Mouse (Mus musculus): ENCODE measurements around the gene Mrgprd. TPM values are rescaled to one million over a fixed set of nuclear protein-coding genes. Genes with fewer than 3 reads are reported as not detected.
A peak's percentile ranks its signal among the peaks of the same experiment; 100 is the strongest.

Mrgprd gene
- polyA plus RNA-seq, 1 experiment from 2014 or later, result not detected

DNA sequence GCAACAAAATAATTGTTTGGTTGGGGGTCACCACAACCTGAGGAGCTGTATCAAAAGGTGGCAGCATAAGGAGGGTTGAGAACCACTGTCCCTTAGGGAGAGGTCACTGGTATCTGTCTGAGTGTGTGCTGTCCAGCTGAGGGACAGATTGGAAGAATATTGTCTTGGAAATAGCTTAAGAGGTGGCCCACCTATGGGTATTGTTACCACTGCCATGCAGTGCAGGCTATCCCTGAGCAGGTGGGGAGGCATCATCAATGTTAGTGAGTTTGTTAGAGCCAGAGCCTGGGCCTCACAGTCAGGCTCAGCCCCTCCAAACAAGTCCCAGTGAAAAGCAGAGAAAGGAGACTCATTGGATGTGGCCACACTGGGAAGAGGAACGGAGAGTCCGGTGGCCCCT lies 22.8 kb upstream of the Mrgprd start:
- no peak overlapping the region for H3K27ac ChIP-seq
- no peak overlapping the region for H3K9ac ChIP-seq (replicated peaks)
- no peaks in the 10 kb centered on the region for H3K9me3 ChIP-seq
- no peak for ATAC-seq
- H3K4me3 ChIP-seq (replicated peaks), result no peak overlapping the region
- no peaks in the 10 kb centered on the region for H3K36me3 ChIP-seq
- H3K4me2 ChIP-seq (replicated peaks), result no peak overlapping the region
- WGBS, result 96% methylated on average over 2 of the region's 2 CpGs
- H3K4me1 ChIP-seq (replicated peaks), result no peaks in the 10 kb centered on the region
- no peaks in the 10 kb centered on the region for H3K27me3 ChIP-seq

DNA sequence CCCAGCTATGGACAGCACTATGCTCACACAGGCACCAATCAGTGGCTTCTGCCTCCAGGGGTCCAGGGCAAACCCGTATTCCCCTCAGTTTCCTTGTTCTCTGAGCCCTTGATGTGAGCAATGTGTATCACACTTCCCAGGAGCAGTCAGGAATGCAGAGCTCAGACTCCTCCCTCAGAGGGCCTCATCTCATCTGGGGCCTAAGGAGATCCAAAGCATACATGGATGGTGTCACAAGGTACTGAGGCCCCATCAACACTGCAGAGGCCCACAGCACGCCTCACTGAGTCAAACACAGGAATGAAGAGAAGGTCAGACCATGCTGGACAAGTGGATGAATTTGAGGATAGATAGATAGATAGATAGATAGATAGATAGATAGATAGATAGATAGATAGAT lies 21.9 kb upstream of the Mrgprd start:
- no peak for ATAC-seq

DNA sequence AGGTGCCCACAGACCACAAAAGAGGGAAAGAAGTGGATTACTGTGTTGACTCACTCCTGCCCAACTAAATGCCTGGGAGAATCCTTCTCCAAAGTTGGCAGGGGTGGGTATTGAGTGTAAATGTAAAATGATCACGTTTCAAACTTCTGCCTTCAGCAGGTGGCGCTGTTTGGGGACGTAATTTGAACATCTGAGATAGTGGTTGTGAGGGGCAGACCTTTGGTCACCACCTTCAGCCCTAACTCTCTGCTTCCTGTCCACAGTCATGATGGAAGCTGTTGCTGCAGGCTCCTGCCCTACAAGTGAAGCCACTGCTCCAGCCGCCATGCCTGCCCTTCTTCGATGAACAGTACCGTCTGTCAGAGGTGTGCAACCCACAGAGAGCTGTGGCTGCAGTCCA lies 20.8 kb upstream of the Mrgprd start:
- H3K27ac ChIP-seq, result no peak overlapping the region
- H3K4me1 ChIP-seq (replicated peaks), result no peaks in the 10 kb centered on the region
- no peaks in the 10 kb centered on the region for H3K9me3 ChIP-seq
- no peak overlapping the region for H3K4me3 ChIP-seq (replicated peaks)
- ATAC-seq, result no peak
- no peaks in the 10 kb centered on the region for H3K27me3 ChIP-seq
- no peak overlapping the region for H3K4me2 ChIP-seq (replicated peaks)
- H3K9ac ChIP-seq (replicated peaks), result no peak overlapping the region
- 38% methylated on average over 6 of the region's 6 CpGs for WGBS
- H3K36me3 ChIP-seq, result no peaks in the 10 kb centered on the region

More for the DNA sequence above, 21.9 kb upstream of the Mrgprd start:
- H3K9me3 ChIP-seq, result no peaks in the 10 kb centered on the region
- no peaks in the 10 kb centered on the region for H3K4me1 ChIP-seq (replicated peaks)
- H3K27ac ChIP-seq, result no peak overlapping the region
- H3K4me3 ChIP-seq (replicated peaks), result no peak overlapping the region
- no peaks in the 10 kb centered on the region for H3K27me3 ChIP-seq
- H3K9ac ChIP-seq (replicated peaks), result no peak overlapping the region
- WGBS, result 66% methylated on average over 2 of the region's 2 CpGs
- no peak overlapping the region for H3K4me2 ChIP-seq (replicated peaks)
- H3K36me3 ChIP-seq, result no peaks in the 10 kb centered on the region

DNA sequence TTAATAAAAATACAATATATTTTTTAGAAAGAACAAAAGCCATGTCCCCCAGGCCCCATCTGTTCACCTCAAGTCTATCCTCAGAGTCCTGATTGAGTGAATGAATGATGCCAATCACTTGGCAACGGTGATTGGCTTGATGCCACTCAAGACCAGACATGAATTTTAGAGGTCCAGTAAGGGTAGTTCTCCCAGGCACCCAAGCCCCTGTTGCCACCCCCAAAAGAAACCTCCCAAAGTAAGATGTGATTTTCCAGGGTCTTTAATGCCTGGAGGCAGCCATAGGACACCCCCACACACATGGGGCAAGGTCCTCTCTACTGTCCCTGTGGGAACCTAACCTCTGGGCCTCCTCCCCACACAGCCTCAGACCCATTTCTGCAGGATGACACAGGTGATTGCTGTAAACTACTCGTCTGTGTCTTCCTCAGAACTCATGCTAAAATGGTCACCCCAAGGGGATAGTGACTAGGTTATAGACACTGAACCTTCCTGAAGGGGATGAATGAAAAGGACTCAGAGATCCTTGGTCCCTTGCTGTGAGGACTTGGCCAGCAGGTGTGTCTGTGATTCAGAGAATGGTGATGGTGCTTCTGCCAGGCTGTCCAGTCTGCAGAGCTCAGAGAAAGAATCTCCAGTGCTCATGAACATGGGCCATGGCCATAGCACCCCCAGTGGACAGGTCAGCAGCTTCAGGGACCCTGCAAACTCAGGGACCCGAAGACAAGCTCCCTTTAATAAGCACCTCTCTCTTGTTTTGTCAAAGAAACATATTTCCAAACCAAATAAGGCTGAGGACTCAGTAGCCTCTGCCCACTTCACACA lies 15.8 kb upstream of the Mrgprd start:
- Histone ChIP-seq H3K4me3 (replicated peaks) (no peak overlapping the region), H3K36me3 (no peaks in the 10 kb centered on the region), H3K27ac (no peak overlapping the region), H3K4me2 (replicated peaks) (no peak overlapping the region), H3K27me3 (0 out of 2 replicates have a peak, but pooled peaks cover 5% of the 10 kb centered on the region), H3K9me3 (no peaks in the 10 kb centered on the region), H3K9ac (replicated peaks) (no peak overlapping the region), H3K4me1 (replicated peaks) (peaks cover 16% of the 10 kb centered on the region)
- WGBS, result 60% methylated on average over 3 of the region's 3 CpGs
- ATAC-seq, result no peak

DNA sequence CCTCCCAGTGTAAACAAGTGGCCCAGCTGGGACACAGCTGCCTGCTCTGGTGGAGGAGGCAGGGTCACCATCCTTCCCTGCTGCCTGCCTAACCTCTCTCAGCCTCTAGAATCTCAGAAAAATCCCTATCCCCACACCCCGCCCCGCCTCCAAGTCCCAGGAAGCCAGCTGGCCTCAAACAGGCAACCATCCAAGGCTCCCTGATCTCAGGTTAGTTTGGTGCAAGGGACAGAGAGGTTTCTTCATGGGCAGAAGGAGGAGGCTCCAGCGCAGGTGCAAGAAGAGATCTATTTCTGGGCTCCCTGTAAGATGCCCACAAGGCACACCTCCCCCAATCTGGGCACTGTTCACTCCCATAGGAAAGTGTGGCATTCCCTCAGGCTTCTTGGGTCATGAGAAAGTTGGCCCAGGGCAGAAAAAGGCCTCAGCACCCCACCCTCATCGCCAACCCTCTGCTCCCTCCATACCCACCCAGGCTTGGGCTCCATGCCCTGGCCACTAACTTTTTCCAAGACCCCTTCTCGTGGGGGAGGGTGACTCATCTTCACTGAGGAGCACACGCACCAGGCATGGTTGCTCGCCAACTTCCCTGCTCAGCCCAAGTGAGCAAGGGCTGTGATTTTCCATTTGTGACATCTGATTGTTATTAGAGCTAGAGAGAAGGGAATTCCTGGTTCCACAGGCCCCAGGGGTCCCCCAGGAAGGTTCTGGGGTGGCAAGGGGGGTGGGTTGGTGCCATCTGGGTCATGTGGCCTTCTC lies 14.9 kb upstream of the Mrgprd start:
- ATAC-seq, result no peak
- 67% methylated on average over 7 of the region's 7 CpGs for WGBS
- H3K4me1 ChIP-seq (replicated peaks), result peaks cover 16% of the 10 kb centered on the region
- H3K4me2 ChIP-seq (replicated peaks), result no peak overlapping the region
- no peak overlapping the region for H3K9ac ChIP-seq (replicated peaks)
- H3K9me3 ChIP-seq, result no peaks in the 10 kb centered on the region
- no peaks in the 10 kb centered on the region for H3K36me3 ChIP-seq
- 0 out of 2 replicates have a peak, but pooled peaks cover 5% of the 10 kb centered on the region for H3K27me3 ChIP-seq
- H3K27ac ChIP-seq, result no peak overlapping the region
- no peak overlapping the region for H3K4me3 ChIP-seq (replicated peaks)

DNA sequence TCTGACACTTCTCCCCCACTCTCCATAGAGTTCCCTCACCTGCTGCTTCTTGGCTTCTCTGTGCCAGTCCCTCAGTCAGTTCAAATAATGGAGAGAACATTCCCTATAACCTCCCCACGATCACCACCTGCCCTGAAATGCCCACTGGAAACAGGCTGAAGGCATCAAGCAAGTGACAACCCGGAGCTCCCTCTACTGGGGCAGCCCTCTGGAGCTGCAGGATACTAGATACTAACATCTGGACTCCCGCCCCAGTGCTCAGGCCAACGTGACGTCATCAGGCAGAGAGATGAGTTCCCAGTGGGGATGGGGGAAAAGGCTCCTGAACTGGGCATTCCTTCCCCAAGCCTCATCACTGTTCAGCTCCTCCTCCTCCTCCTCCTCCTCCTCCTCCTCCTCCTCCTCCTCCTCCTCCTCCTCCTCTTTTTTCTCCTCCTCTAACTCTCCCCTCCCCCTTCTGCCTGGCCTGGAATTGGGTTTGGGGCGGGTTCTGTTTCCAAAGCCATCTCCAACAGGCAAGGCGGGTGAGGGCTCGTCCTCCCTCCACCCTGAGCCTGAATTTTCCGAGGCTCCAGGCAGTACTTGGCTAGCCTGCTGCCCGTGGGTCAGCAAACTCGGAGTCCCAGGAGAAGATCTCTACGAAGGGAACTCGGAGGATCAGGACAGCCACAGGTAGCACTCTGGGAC lies 14.2 kb upstream of the Mrgprd start, which contains the start of gene Mrgprf:
Gene Mrgprf, plus strand, starts transcription at position 508 of the 687 bp plus-strand sequence.
- no peaks in the 10 kb centered on the region for H3K9me3 ChIP-seq
- peaks cover 16% of the 10 kb centered on the region for H3K4me1 ChIP-seq (replicated peaks)
- 0 out of 2 replicates have a peak, but pooled peaks cover 5% of the 10 kb centered on the region for H3K27me3 ChIP-seq
- no peak within 1 kb of the TSS for H3K27ac ChIP-seq
- no peak within 1 kb of the TSS for H3K4me2 ChIP-seq (replicated peaks)
- no peak within 1 kb of the TSS for H3K4me3 ChIP-seq (replicated peaks)
- H3K9ac ChIP-seq (replicated peaks), result no peak within 1 kb of the TSS
- WGBS, result 39% methylated on average over 12 of the region's 13 CpGs
- no peaks in the 10 kb centered on the region for H3K36me3 ChIP-seq
- ATAC-seq, result no peak

DNA sequence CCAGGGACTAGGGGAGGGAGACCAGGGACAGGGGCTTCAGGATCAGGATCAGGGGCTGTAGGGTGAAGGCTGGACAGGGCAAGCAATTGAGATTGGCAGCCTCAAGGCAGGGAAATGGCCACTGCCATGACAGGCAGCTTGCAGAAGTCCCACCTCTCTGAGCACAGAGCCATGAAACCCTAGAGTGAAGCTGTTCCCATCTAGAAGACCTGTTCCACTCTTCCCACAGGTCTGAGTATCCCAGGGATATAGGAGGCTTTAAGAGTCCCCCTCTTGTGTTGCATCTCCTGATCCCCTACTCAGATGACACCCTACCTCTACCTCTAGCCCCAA lies 13.7 kb upstream of the Mrgprd start:
- Histone ChIP-seq H3K4me2 (replicated peaks) (no peak overlapping the region), H3K9me3 (no peaks in the 10 kb centered on the region), H3K4me1 (replicated peaks) (peaks cover 16% of the 10 kb centered on the region), H3K27ac (no peak overlapping the region), H3K27me3 (0 out of 2 replicates have a peak, but pooled peaks cover 5% of the 10 kb centered on the region), H3K9ac (replicated peaks) (no peak overlapping the region), H3K4me3 (replicated peaks) (no peak overlapping the region), H3K36me3 (no peaks in the 10 kb centered on the region)
- no peak for ATAC-seq

DNA sequence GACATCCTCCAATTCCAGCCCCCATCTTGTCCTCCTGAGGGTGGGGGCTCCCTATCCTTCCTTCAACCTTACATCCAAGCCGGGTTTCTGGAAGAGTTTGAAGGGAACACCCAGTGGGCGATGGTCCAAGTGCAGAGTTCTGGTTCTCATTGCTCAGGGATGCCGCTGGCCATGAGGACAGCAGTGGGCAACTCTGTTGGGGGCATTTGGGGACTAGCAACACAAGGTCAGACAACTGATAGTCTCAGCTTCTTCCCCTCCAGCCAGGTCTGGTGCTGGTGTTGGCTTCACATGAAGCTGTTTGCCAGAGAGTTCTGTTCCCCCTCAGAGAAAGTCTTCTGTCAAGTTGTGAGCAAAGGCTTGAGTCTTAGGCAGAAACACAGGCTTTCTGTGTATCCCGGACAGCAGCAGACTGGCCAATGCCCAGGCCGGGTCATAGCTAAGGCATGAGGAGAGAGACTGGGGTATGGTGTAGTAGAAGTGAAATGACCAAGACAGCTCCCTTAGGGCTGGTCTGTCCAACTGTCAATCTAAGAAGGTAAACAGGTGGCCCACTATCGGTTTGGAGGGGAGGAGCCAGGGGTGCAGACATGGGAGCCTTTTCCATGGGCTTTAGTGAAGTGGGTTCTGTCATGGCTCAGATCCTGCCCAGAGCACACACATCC lies 13.2 kb upstream of the Mrgprd start:
- 92% methylated on average over 6 of the region's 6 CpGs for WGBS

DNA sequence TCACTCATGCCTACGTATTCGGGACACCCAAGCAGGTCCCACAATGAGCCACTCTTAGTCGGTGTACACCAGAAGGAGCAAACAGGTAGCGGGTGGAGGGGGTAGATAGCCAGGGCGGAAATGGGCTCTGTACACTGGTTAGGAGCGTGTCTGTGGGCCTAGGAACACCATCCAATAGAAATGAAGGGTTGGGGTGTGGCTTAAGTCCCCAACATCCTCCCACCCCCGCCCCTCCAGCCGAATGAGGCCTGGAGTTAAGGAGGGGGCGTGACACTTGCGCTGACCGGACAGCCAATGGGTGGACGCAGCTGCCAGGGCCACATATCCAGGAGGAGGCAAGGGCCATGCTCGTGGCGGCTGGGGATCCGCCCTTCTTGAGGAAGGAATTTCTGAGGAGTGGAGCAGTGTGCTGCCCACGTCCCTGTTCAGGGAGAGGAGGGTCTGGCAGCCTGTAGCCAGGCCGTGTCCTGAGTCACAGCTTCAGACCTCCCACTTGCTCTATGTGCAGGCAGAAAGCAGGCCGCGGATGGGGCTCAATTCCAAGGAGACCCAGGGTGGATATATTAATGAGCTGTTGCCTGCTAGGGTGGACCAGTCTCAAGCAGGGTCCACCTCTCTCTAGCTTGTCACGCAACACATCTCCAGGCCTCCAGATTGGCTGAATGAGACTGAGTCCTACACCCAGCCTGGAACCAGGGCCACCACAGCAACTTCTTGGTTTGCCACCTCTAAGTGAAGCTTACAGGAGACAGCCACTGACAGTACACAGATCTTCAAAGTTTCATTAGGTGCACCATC lies 11.9 kb upstream of the Mrgprd start:
- no peaks in the 10 kb centered on the region for H3K9me3 ChIP-seq
- H3K36me3 ChIP-seq, result no peaks in the 10 kb centered on the region
- peak overlapping the region; percentile 44 for H3K9ac ChIP-seq (replicated peaks)
- ATAC-seq, result peak; percentile 86
- peak overlapping the region; percentile 55 for H3K4me2 ChIP-seq (replicated peaks)
- 0 out of 2 replicates have a peak overlapping the region, but pooled peaks have one; percentile 14 for H3K27ac ChIP-seq
- H3K4me1 ChIP-seq (replicated peaks), result peaks cover 16% of the 10 kb centered on the region
- peak overlapping the region; percentile 31 for H3K4me3 ChIP-seq (replicated peaks)
- 6% methylated on average over 20 of the region's 20 CpGs for WGBS
- H3K27me3 ChIP-seq, result 0 out of 2 replicates have a peak, but pooled peaks cover 5% of the 10 kb centered on the region

More for the DNA sequence above, 13.2 kb upstream of the Mrgprd start:
- Histone ChIP-seq H3K4me2 (replicated peaks) (no peak overlapping the region), H3K27ac (no peak overlapping the region), H3K4me3 (replicated peaks) (no peak overlapping the region), H3K27me3 (0 out of 2 replicates have a peak, but pooled peaks cover 5% of the 10 kb centered on the region), H3K9me3 (no peaks in the 10 kb centered on the region), H3K36me3 (no peaks in the 10 kb centered on the region), H3K9ac (replicated peaks) (no peak overlapping the region), H3K4me1 (replicated peaks) (peaks cover 16% of the 10 kb centered on the region)
- ATAC-seq, result no peak

DNA sequence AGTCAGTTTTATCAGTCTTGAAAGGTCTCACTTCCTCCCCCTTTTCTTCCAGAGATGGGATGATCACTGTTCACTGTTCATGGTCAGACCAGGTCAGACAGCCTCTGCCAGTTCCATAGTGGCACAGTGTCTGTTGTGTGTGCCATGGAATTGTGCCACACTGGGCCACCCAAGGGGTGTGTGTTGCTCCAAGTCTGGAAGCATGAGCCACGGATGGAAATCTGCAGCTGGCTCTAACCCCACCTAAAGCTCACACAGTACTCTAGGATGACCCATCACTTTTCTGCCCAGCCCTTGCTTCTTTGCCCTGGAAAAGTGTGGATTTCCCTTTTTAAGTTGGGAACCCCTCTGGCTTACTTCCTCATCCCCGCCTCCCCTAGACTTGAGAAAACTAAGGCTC lies 10.5 kb upstream of the Mrgprd start:
- Histone ChIP-seq H3K4me1 (replicated peaks) (peaks cover 16% of the 10 kb centered on the region), H3K4me3 (replicated peaks) (no peak overlapping the region)
- no peak for ATAC-seq

DNA sequence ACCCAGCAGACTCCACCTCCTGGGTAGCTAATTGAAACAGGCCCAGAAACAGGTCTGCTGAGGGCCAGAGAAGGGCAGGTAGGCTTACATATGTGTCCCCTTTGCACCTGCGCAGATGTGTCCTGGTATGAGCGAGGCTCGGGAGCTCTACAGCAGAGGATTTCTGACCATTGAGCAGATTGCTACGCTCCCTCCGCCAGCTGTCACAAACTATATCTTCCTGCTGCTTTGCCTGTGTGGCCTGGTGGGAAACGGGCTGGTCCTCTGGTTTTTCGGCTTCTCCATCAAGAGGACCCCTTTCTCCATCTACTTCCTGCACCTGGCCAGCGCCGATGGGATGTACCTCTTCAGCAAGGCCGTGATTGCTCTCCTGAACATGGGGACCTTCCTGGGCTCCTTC lies 7.0 kb upstream of the Mrgprd start:
- Histone ChIP-seq H3K9me3 (no peaks in the 10 kb centered on the region), H3K4me3 (replicated peaks) (no peak overlapping the region), H3K9ac (replicated peaks) (no peak overlapping the region), H3K27me3 (no peaks in the 10 kb centered on the region), H3K27ac (no peak overlapping the region), H3K4me2 (replicated peaks) (no peak overlapping the region), H3K36me3 (no peaks in the 10 kb centered on the region), H3K4me1 (replicated peaks) (peaks cover 3% of the 10 kb centered on the region)
- no peak for ATAC-seq
- WGBS, result 91% methylated on average over 10 of the region's 10 CpGs

More for the DNA sequence above, 10.5 kb upstream of the Mrgprd start:
- no peaks in the 10 kb centered on the region for H3K9me3 ChIP-seq
- no peaks in the 10 kb centered on the region for H3K36me3 ChIP-seq
- H3K4me2 ChIP-seq (replicated peaks), result no peak overlapping the region
- no peak overlapping the region for H3K27ac ChIP-seq
- 83% methylated on average over 2 of the region's 2 CpGs for WGBS
- H3K9ac ChIP-seq (replicated peaks), result no peak overlapping the region
- H3K27me3 ChIP-seq, result 0 out of 2 replicates have a peak, but pooled peaks cover 5% of the 10 kb centered on the region

Data from midbrain, embryonic 13.5 days (tissue).